Mouse (Mus musculus): ENCODE results near the gene Tesk2. TPM values are rescaled to one million over a fixed set of nuclear protein-coding genes. Genes with fewer than 3 reads are reported as not detected.

The Tesk2 gene
- polyA plus RNA-seq, 1 experiment from 2014 or later: 7.8 TPM

- no peaks in the 10 kb centered on the region for H3K4me1 ChIP-seq
- H3K27ac ChIP-seq: no peak overlapping the region
- no peaks in the 10 kb centered on the region for H3K27me3 ChIP-seq
- ATAC-seq (ENCODE audit: insufficient number of reproducible peaks, low FRiP score, low TSS enrichment, low read depth): no peak
- H3K9ac ChIP-seq: no peak overlapping the region
- no peaks in the 10 kb centered on the region for H3K9me3 ChIP-seq
- H3K4me3 ChIP-seq: no peak overlapping the region
- H3K36me3 ChIP-seq: no peaks in the 10 kb centered on the region
- no peak overlapping the region for H3K4me2 ChIP-seq
Measured at GRCm38 (mm10) chr4:116769060-116769459, 48.3 kb downstream of the Tesk2 start.

- H3K9me3 ChIP-seq: no peaks in the 10 kb centered on the region
- no peak overlapping the region for H3K9ac ChIP-seq
- H3K4me3 ChIP-seq: no peak overlapping the region
- no peak overlapping the region for H3K27ac ChIP-seq
- 87% methylated on average over 5 of the region's 5 CpGs for WGBS
- no peaks in the 10 kb centered on the region for H3K36me3 ChIP-seq
- H3K4me2 ChIP-seq: no peak overlapping the region
- ATAC-seq (ENCODE audit: insufficient number of reproducible peaks, low FRiP score, low TSS enrichment, low read depth): no peak
- H3K4me1 ChIP-seq: no peaks in the 10 kb centered on the region
- H3K27me3 ChIP-seq: no peaks in the 10 kb centered on the region
Measured at GRCm38 (mm10) chr4:116776391-116776790, 55.6 kb downstream of the Tesk2 start.

- H3K4me3 ChIP-seq: no peak overlapping the region
- H3K4me2 ChIP-seq: no peak overlapping the region
- ATAC-seq (ENCODE audit: insufficient number of reproducible peaks, low FRiP score, low TSS enrichment, low read depth): no peak
- no peaks in the 10 kb centered on the region for H3K27me3 ChIP-seq
- WGBS: 76% methylated on average over 3 of the region's 3 CpGs
- no peaks in the 10 kb centered on the region for H3K9me3 ChIP-seq
- no peaks in the 10 kb centered on the region for H3K4me1 ChIP-seq
- no peaks in the 10 kb centered on the region for H3K36me3 ChIP-seq
- H3K27ac ChIP-seq: no peak overlapping the region
- no peak overlapping the region for H3K9ac ChIP-seq
Measured at GRCm38 (mm10) chr4:116777079-116777478, 56.3 kb downstream of the Tesk2 start.

GRCm38 (mm10) chr4:116780541-116780940, 59.8 kb downstream of the Tesk2 start:
- Histone ChIP-seq H3K4me2 (no peak overlapping the region), H3K27me3 (no peaks in the 10 kb centered on the region), H3K27ac (no peak overlapping the region), H3K36me3 (no peaks in the 10 kb centered on the region), H3K9ac (no peak overlapping the region), H3K4me1 (no peaks in the 10 kb centered on the region), H3K4me3 (no peak overlapping the region), H3K9me3 (no peaks in the 10 kb centered on the region)
- ATAC-seq (ENCODE audit: insufficient number of reproducible peaks, low FRiP score, low TSS enrichment, low read depth): no peak
- WGBS: 65% methylated on average over 2 of the region's 2 CpGs

- Histone ChIP-seq H3K4me3 (no peak overlapping the region), H3K36me3 (no peaks in the 10 kb centered on the region), H3K9me3 (no peaks in the 10 kb centered on the region), H3K4me1 (no peaks in the 10 kb centered on the region), H3K4me2 (no peak overlapping the region), H3K9ac (no peak overlapping the region), H3K27ac (no peak overlapping the region), H3K27me3 (no peaks in the 10 kb centered on the region)
- no peak for ATAC-seq (ENCODE audit: insufficient number of reproducible peaks, low FRiP score, low TSS enrichment, low read depth)
- 46% methylated on average over 2 of the region's 2 CpGs for WGBS
Measured at GRCm38 (mm10) chr4:116781366-116781765, 60.6 kb downstream of the Tesk2 start.

GRCm38 (mm10) chr4:116782171-116782570, 61.4 kb downstream of the Tesk2 start:
- WGBS: 38% methylated on average over 8 of the region's 8 CpGs
- H3K4me3 ChIP-seq: no peak overlapping the region
- H3K4me2 ChIP-seq: no peak overlapping the region
- no peak for ATAC-seq (ENCODE audit: insufficient number of reproducible peaks, low FRiP score, low TSS enrichment, low read depth)
- H3K4me1 ChIP-seq: no peaks in the 10 kb centered on the region
- no peaks in the 10 kb centered on the region for H3K9me3 ChIP-seq
- no peaks in the 10 kb centered on the region for H3K27me3 ChIP-seq
- no peaks in the 10 kb centered on the region for H3K36me3 ChIP-seq
- no peak overlapping the region for H3K27ac ChIP-seq
- H3K9ac ChIP-seq: no peak overlapping the region

GRCm38 (mm10) chr4:116786587-116786986, 65.8 kb downstream of the Tesk2 start:
- H3K27me3 ChIP-seq: no peaks in the 10 kb centered on the region
- ATAC-seq (ENCODE audit: insufficient number of reproducible peaks, low FRiP score, low TSS enrichment, low read depth): no peak
- 100% methylated on average over 1 of the region's 1 CpGs for WGBS

GRCm38 (mm10) chr4:116787985-116788760, 67.4 kb downstream of the Tesk2 start:
- Histone ChIP-seq H3K4me2 (no peak overlapping the region), H3K27ac (peak overlapping the region; percentile 78), H3K4me3 (no peak overlapping the region), H3K9me3 (no peaks in the 10 kb centered on the region), H3K4me1 (peaks cover 11% of the 10 kb centered on the region; the same call in 1 of the 2 replicates), H3K27me3 (no peaks in the 10 kb centered on the region), H3K9ac (no peak overlapping the region), H3K36me3 (0 out of 2 replicates have a peak, but pooled peaks cover under 1% of the 10 kb centered on the region)
- ATAC-seq (ENCODE audit: insufficient number of reproducible peaks, low FRiP score, low TSS enrichment, low read depth): no peak
- WGBS: 30% methylated on average over 7 of the region's 7 CpGs

More at GRCm38 (mm10) chr4:116786587-116786986, 65.8 kb downstream of the Tesk2 start:
- H3K36me3 ChIP-seq: no peaks in the 10 kb centered on the region
- no peak overlapping the region for H3K9ac ChIP-seq
- H3K4me1 ChIP-seq: peaks cover 11% of the 10 kb centered on the region; the same call in 1 of the 2 replicates
- no peak overlapping the region for H3K27ac ChIP-seq
- no peak overlapping the region for H3K4me3 ChIP-seq
- no peaks in the 10 kb centered on the region for H3K9me3 ChIP-seq
- H3K4me2 ChIP-seq: no peak overlapping the region

GRCm38 (mm10) chr4:116788956-116789355, 68.2 kb downstream of the Tesk2 start:
- peaks cover 11% of the 10 kb centered on the region; the same call in 1 of the 2 replicates for H3K4me1 ChIP-seq
- H3K9ac ChIP-seq: no peak overlapping the region
- H3K9me3 ChIP-seq: no peaks in the 10 kb centered on the region
- no peak overlapping the region for H3K4me3 ChIP-seq
- 4% methylated on average over 3 of the region's 3 CpGs for WGBS
- peak overlapping the region; percentile 8; the same call in 1 of the 2 replicates for H3K4me2 ChIP-seq
- peak overlapping the region; percentile 78 for H3K27ac ChIP-seq
- 0 out of 2 replicates have a peak, but pooled peaks cover 3% of the 10 kb centered on the region for H3K36me3 ChIP-seq
- no peaks in the 10 kb centered on the region for H3K27me3 ChIP-seq
- ATAC-seq (ENCODE audit: insufficient number of reproducible peaks, low FRiP score, low TSS enrichment, low read depth): no peak

GRCm38 (mm10) chr4:116792453-116792852, 71.7 kb downstream of the Tesk2 start:
- Histone ChIP-seq H3K27me3 (no peaks in the 10 kb centered on the region), H3K27ac (no peak overlapping the region), H3K9me3 (no peaks in the 10 kb centered on the region), H3K4me2 (no peak overlapping the region), H3K36me3 (0 out of 2 replicates have a peak, but pooled peaks cover 3% of the 10 kb centered on the region), H3K9ac (no peak overlapping the region), H3K4me3 (no peak overlapping the region), H3K4me1 (peaks cover 11% of the 10 kb centered on the region; the same call in 1 of the 2 replicates)
- 85% methylated on average over 8 of the region's 8 CpGs for WGBS
- no peak for ATAC-seq (ENCODE audit: insufficient number of reproducible peaks, low FRiP score, low TSS enrichment, low read depth)

- no peaks in the 10 kb centered on the region for H3K9me3 ChIP-seq
- no peak overlapping the region for H3K4me2 ChIP-seq
- H3K9ac ChIP-seq: no peak overlapping the region
- 85% methylated on average over 2 of the region's 2 CpGs for WGBS
- no peak overlapping the region for H3K27ac ChIP-seq
- H3K4me3 ChIP-seq: no peak overlapping the region
- H3K36me3 ChIP-seq: 0 out of 2 replicates have a peak, but pooled peaks cover 3% of the 10 kb centered on the region
- no peak for ATAC-seq (ENCODE audit: insufficient number of reproducible peaks, low FRiP score, low TSS enrichment, low read depth)
- H3K4me1 ChIP-seq: no peaks in the 10 kb centered on the region
- H3K27me3 ChIP-seq: no peaks in the 10 kb centered on the region
Measured at GRCm38 (mm10) chr4:116794273-116794672, 73.5 kb downstream of the Tesk2 start.

GRCm38 (mm10) chr4:116796442-116797110, 75.8 kb downstream of the Tesk2 start:
- Histone ChIP-seq H3K4me2 (no peak overlapping the region), H3K27me3 (no peaks in the 10 kb centered on the region), H3K4me3 (no peak overlapping the region), H3K36me3 (peaks cover 8% of the 10 kb centered on the region; the same call in 1 of the 2 replicates), H3K27ac (0 out of 2 replicates have a peak overlapping the region, but pooled peaks have one; percentile 0), H3K4me1 (no peaks in the 10 kb centered on the region), H3K9ac (no peak overlapping the region), H3K9me3 (no peaks in the 10 kb centered on the region)
- peak; percentile 52; the same call in 1 of the 2 replicates for ATAC-seq (ENCODE audit: insufficient number of reproducible peaks, low FRiP score, low TSS enrichment, low read depth)
- 54% methylated on average over 1 of the region's 1 CpGs for WGBS

Measured in limb, embryonic 15.5 days (tissue).